Mouse (Mus musculus) forebrain, embryonic 12.5 days (tissue): ENCODE data around the gene Bet1l. TPM values are rescaled to one million over a fixed set of nuclear protein-coding genes. Genes with fewer than 3 reads are reported as not detected.

Experiments used
- ATAC-seq: fragments of 200-750 bp; cut with Nextera tagmentation; 2 replicates; pipeline ENCODE4 v1.8.0; 2017; ENCODE audit warnings: moderate TSS enrichment; ENCODE audit not compliant: low FRiP score
- H3K27ac ChIP-seq: fragments of 300-500 bp; sonication (generic); 2 replicates; pipeline ENCODE4 v1.5.1; 2016; ENCODE audit warnings: mild to moderate bottlenecking
- H3K27me3 ChIP-seq: fragments of 300-500 bp; sonication (generic); 2 replicates; pipeline ENCODE4 v1.6.1; 2016; ENCODE audit warnings: mild to moderate bottlenecking
- H3K36me3 ChIP-seq: fragments of 300-500 bp; sonication (generic); replicated peaks from 2 replicates; pipeline ENCODE4 v1.6.1; 2016; ENCODE audit warnings: mild to moderate bottlenecking
- H3K4me1 ChIP-seq: fragments of 300-500 bp; sonication (generic); 2 replicates; pipeline ENCODE4 v1.6.1; 2016
- H3K4me2 ChIP-seq: fragments of 300-500 bp; sonication (generic); 2 replicates; pipeline ENCODE4 v1.6.1; 2016; ENCODE audit warnings: mild to moderate bottlenecking, moderate library complexity
- H3K4me3 ChIP-seq: fragments of 300-500 bp; sonication (generic); replicated peaks from 2 replicates; pipeline ENCODE4 v1.5.1; 2016; ENCODE audit warnings: mild to moderate bottlenecking
- H3K9ac ChIP-seq: fragments of 300-500 bp; sonication (generic); 2 replicates; pipeline ENCODE4 v1.6.1; 2016; ENCODE audit warnings: mild to moderate bottlenecking
- H3K9me3 ChIP-seq: fragments of 300-500 bp; sonication (generic); 2 replicates; pipeline ENCODE4 v1.6.1; 2016
- WGBS: fragments of 180-500 bp; shearing (Covaris S2); methylation state at CpG from one replicate; pipeline ENCODE4 v1.1.7; 2016; 5-methylcytosine and 5-hydroxymethylcytosine counted together
- polyA plus RNA-seq: library from polyadenylated mRNA; unstranded; fragments of >200 nt; fragmentation: Nextera tagmentation; extraction: Ambion mirVana; gene quantifications from 2 replicates; pipeline ENCODE4 v1.2.1, GENCODE M21; 2016

The Bet1l gene
- polyA plus RNA-seq, 1 experiment from 2014 or later = 27.8 TPM

GRCm38 (mm10) chr7:140840750-140841735 is 16.3 kb downstream of the Bet1l start:
- Histone ChIP-seq H3K9ac (no peak overlapping the region), H3K36me3 (no peaks in the 10 kb centered on the region), H3K27ac (no peak overlapping the region), H3K9me3 (no peaks in the 10 kb centered on the region), H3K4me3 (no peak overlapping the region), H3K27me3 (peaks cover 43% of the 10 kb centered on the region), H3K4me1 (0 out of 2 replicates have a peak, but pooled peaks cover 2% of the 10 kb centered on the region), H3K4me2 (no peak overlapping the region)
- 45% methylated on average over 17 of the region's 19 CpGs for WGBS
- no peak for ATAC-seq

GRCm38 (mm10) chr7:140839556-140839955 is 17.8 kb downstream of the Bet1l start:
- Histone ChIP-seq H3K9ac (no peak overlapping the region), H3K27ac (no peak overlapping the region), H3K4me2 (no peak overlapping the region), H3K4me1 (no peaks in the 10 kb centered on the region), H3K9me3 (no peaks in the 10 kb centered on the region), H3K36me3 (no peaks in the 10 kb centered on the region), H3K4me3 (no peak overlapping the region), H3K27me3 (peaks cover 37% of the 10 kb centered on the region)
- ATAC-seq = no peak
- 62% methylated on average over 5 of the region's 5 CpGs for WGBS

- H3K27ac ChIP-seq = no peak overlapping the region
- no peak overlapping the region for H3K4me3 ChIP-seq
- no peak overlapping the region for H3K4me2 ChIP-seq
- H3K9me3 ChIP-seq = no peaks in the 10 kb centered on the region
- WGBS = 85% methylated on average over 9 of the region's 9 CpGs
- no peaks in the 10 kb centered on the region for H3K4me1 ChIP-seq
- peaks cover 13% of the 10 kb centered on the region for H3K27me3 ChIP-seq
- H3K36me3 ChIP-seq = no peaks in the 10 kb centered on the region
- ATAC-seq = no peak
- H3K9ac ChIP-seq = no peak overlapping the region
Observed at GRCm38 (mm10) chr7:140836243-140837115, 20.9 kb downstream of the Bet1l start.

- no peak for ATAC-seq
- H3K9me3 ChIP-seq = no peaks in the 10 kb centered on the region
- no peak overlapping the region for H3K9ac ChIP-seq
- peaks cover 6% of the 10 kb centered on the region for H3K27me3 ChIP-seq
- WGBS = 77% methylated on average over 2 of the region's 2 CpGs
- H3K36me3 ChIP-seq = no peaks in the 10 kb centered on the region
- H3K27ac ChIP-seq = no peak overlapping the region
- H3K4me3 ChIP-seq = no peak overlapping the region
- no peak overlapping the region for H3K4me2 ChIP-seq
- no peaks in the 10 kb centered on the region for H3K4me1 ChIP-seq
Observed at GRCm38 (mm10) chr7:140835758-140836087, 21.7 kb downstream of the Bet1l start.

- 45% methylated on average over 20 of the region's 20 CpGs for WGBS
- Histone ChIP-seq H3K36me3 (no peaks in the 10 kb centered on the region), H3K9ac (no peak within 1 kb of the TSS), H3K9me3 (no peaks in the 10 kb centered on the region), H3K27me3 (peaks cover 3% of the 10 kb centered on the region; the same call in 1 of the 2 replicates), H3K4me2 (no peak within 1 kb of the TSS), H3K27ac (no peak within 1 kb of the TSS), H3K4me1 (no peaks in the 10 kb centered on the region), H3K4me3 (no peak within 1 kb of the TSS)
- no peak for ATAC-seq
Observed at GRCm38 (mm10) chr7:140834968-140835757, 22.2 kb downstream of the Bet1l start, which contains the start of gene Urah. Gene Urah (plus strand): TSS chr7:140835018.

GRCm38 (mm10) chr7:140833341-140833740 is 24.0 kb downstream of the Bet1l start:
- WGBS = 83% methylated on average over 4 of the region's 4 CpGs
- no peak overlapping the region for H3K4me2 ChIP-seq
- H3K4me3 ChIP-seq = no peak overlapping the region
- no peaks in the 10 kb centered on the region for H3K9me3 ChIP-seq
- no peak overlapping the region for H3K9ac ChIP-seq
- no peak for ATAC-seq
- H3K27me3 ChIP-seq = peaks cover 3% of the 10 kb centered on the region; the same call in 1 of the 2 replicates
- no peaks in the 10 kb centered on the region for H3K36me3 ChIP-seq
- H3K27ac ChIP-seq = no peak overlapping the region
- no peaks in the 10 kb centered on the region for H3K4me1 ChIP-seq

- WGBS = 79% methylated on average over 6 of the region's 6 CpGs
Observed at GRCm38 (mm10) chr7:140831447-140831846, 25.9 kb downstream of the Bet1l start.

GRCm38 (mm10) chr7:140828171-140828881 is 29.1 kb downstream of the Bet1l start:
- ATAC-seq = no peak
- no peaks in the 10 kb centered on the region for H3K9me3 ChIP-seq

More at GRCm38 (mm10) chr7:140831447-140831846, 25.9 kb downstream of the Bet1l start:
- H3K9ac ChIP-seq = no peak overlapping the region
- no peak overlapping the region for H3K4me3 ChIP-seq
- ATAC-seq = no peak
- H3K36me3 ChIP-seq = no peaks in the 10 kb centered on the region
- peaks cover 10% of the 10 kb centered on the region for H3K27me3 ChIP-seq
- no peak overlapping the region for H3K4me2 ChIP-seq
- H3K9me3 ChIP-seq = no peaks in the 10 kb centered on the region
- H3K27ac ChIP-seq = no peak overlapping the region
- no peaks in the 10 kb centered on the region for H3K4me1 ChIP-seq

GRCm38 (mm10) chr7:140822731-140823130 is 34.6 kb downstream of the Bet1l start:
- no peaks in the 10 kb centered on the region for H3K36me3 ChIP-seq
- H3K27me3 ChIP-seq = peaks cover 10% of the 10 kb centered on the region
- H3K9ac ChIP-seq = no peak overlapping the region
- 92% methylated on average over 4 of the region's 4 CpGs for WGBS
- H3K9me3 ChIP-seq = no peaks in the 10 kb centered on the region
- peaks cover 4% of the 10 kb centered on the region; the same call in 1 of the 2 replicates for H3K4me1 ChIP-seq
- H3K4me2 ChIP-seq = no peak overlapping the region
- no peak overlapping the region for H3K4me3 ChIP-seq
- no peak overlapping the region for H3K27ac ChIP-seq
- ATAC-seq = no peak

More at GRCm38 (mm10) chr7:140828171-140828881, 29.1 kb downstream of the Bet1l start:
- H3K4me3 ChIP-seq = no peak overlapping the region
- no peak overlapping the region for H3K9ac ChIP-seq
- no peak overlapping the region for H3K27ac ChIP-seq
- no peak overlapping the region for H3K4me2 ChIP-seq
- no peaks in the 10 kb centered on the region for H3K36me3 ChIP-seq
- WGBS = 47% methylated on average over 8 of the region's 8 CpGs
- no peaks in the 10 kb centered on the region for H3K4me1 ChIP-seq
- H3K27me3 ChIP-seq = peaks cover 10% of the 10 kb centered on the region

GRCm38 (mm10) chr7:140821653-140822329 is 35.6 kb downstream of the Bet1l start, which contains the start of gene Zfp941:
Gene Zfp941 (minus strand): TSS chr7:140822178.
- no peaks in the 10 kb centered on the region for H3K36me3 ChIP-seq
- peak; percentile 93 for ATAC-seq
- H3K4me2 ChIP-seq = peak within 1 kb of the TSS; percentile 76
- peaks cover 4% of the 10 kb centered on the region; the same call in 1 of the 2 replicates for H3K4me1 ChIP-seq
- peaks cover 4% of the 10 kb centered on the region for H3K27me3 ChIP-seq
- peak within 1 kb of the TSS; percentile 61 for H3K9ac ChIP-seq
- no peaks in the 10 kb centered on the region for H3K9me3 ChIP-seq
- H3K27ac ChIP-seq = peak within 1 kb of the TSS; percentile 73
- 1% methylated on average over 21 of the region's 21 CpGs for WGBS
- H3K4me3 ChIP-seq = peak within 1 kb of the TSS; percentile 60
